Mouse (Mus musculus): ENCODE measurements around the gene Gmpr2. TPM values are rescaled to one million over a fixed set of nuclear protein-coding genes. Genes with fewer than 3 reads are reported as not detected.

The Gmpr2 gene
- polyA plus RNA-seq (2015; fragmentation: Nextera tagmentation; extraction: Ambion mirVana), result 52.5 and 62.6 TPM in 2 replicates

DNA sequence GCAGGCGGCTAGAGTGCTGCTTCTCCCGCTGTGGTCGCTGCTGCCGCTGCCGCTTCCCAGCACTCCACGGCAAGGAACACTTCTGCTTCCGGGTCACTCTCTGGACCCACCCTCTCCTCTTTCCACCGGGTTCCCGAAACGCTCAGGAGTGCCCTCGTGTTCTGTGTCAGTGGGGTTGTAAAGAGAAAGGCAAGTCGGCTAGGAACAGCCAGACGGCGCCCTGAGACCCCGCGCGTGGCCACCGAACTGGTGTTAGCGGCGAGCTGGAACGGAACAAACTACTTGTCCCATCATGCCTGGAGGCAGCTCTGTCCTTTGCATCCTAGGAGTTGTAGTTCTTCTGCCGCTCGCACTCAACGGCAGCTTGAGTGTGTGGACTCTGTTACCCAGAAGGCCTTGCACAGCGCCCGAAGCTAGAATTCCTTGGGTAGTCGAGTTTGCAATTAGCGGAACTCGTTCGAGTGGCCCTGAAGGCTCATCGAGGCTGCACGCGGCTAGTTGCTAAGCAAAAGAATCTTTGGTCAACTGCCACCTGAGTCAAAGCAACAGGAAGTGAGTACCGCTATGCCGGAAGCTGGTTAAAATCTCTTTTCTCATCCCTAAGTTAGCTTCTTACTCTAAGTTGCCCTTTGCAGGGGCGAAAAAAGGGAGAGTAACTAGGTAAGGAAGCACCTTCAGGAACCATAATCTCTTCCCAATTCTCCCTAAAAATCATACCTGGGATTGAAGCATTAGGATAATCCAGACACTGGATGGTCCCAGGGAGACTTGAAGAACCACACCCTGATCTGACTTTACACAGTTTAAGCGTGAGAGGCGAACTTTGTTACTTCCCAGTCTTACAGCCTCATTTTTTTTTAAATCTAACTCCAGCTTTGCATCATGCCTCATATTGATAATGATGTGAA lies at the start of gene Gmpr2, which contains the start of gene Nedd8:
Gmpr2 (plus strand) TSS at position 109 of the 908 bp plus-strand sequence.
Nedd8 (minus strand) TSS at position 292 of the 908 bp plus-strand sequence.
- H3K4me2 ChIP-seq (ENCODE audit: low read length), result peak within 1 kb of the TSS; percentile 91
- WGBS, result under 1% methylated on average over 38 of the region's 38 CpGs
- peak within 1 kb of the TSS; percentile 83 for H3K4me3 ChIP-seq (replicated peaks; ENCODE audit: low read length)
- no peaks in the 10 kb centered on the region for H3K9me3 ChIP-seq (ENCODE audit: control insufficient read depth, low read length)
- no peaks in the 10 kb centered on the region for H3K27me3 ChIP-seq (replicated peaks; ENCODE audit: control insufficient read depth, insufficient read depth, low read length)
- H3K27ac ChIP-seq (ENCODE audit: low read length), result peak within 1 kb of the TSS; percentile 88
- peaks cover 3% of the 10 kb centered on the region; the same call in 1 of the 2 replicates for H3K36me3 ChIP-seq (ENCODE audit: control insufficient read depth, insufficient read depth)
- peak; percentile 99 for ATAC-seq
- peaks cover 19% of the 10 kb centered on the region for H3K4me1 ChIP-seq (replicated peaks; ENCODE audit: control insufficient read depth, insufficient read depth, low read length)
- H3K9ac ChIP-seq (replicated peaks; ENCODE audit: low read depth, low read length), result peak within 1 kb of the TSS; percentile 58

GRCm38 (mm10) chr14:55628077-55628827 lies 43.5 kb upstream of the Gmpr2 start:
- Histone ChIP-seq H3K9me3 (ENCODE audit: control insufficient read depth, low read length) (no peaks in the 10 kb centered on the region), H3K27ac (ENCODE audit: low read length) (no peak overlapping the region)
- WGBS, result 93% methylated on average over 27 of the region's 27 CpGs

DNA sequence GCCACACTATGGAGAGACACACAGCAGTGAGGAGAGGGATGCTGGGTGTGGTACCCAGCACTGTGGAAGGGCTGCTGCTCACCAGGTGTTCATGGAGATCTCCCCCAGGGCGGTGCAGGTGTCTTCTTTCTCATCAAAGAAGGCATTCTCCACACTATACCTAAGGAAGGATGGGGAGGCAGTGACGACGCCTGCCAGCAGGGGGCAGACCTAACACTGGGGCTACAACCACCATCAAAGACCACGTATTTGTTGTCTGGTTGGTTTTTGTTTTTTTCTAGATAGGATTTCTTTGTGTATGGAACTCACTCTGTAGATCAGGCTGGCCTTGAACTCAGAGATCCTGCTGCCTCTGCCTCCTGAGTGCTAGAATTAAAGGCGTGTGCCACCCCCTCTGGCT lies 42.4 kb upstream of the Gmpr2 start:
- 46% methylated on average over 5 of the region's 5 CpGs for WGBS
- Histone ChIP-seq H3K9me3 (ENCODE audit: control insufficient read depth, low read length) (no peaks in the 10 kb centered on the region), H3K4me1 (replicated peaks; ENCODE audit: control insufficient read depth, insufficient read depth, low read length) (peaks cover 5% of the 10 kb centered on the region), H3K27me3 (replicated peaks; ENCODE audit: control insufficient read depth, insufficient read depth, low read length) (no peaks in the 10 kb centered on the region), H3K4me3 (replicated peaks; ENCODE audit: low read length) (no peak overlapping the region), H3K27ac (ENCODE audit: low read length) (no peak overlapping the region), H3K9ac (replicated peaks; ENCODE audit: low read depth, low read length) (no peak overlapping the region), H3K36me3 (ENCODE audit: control insufficient read depth, insufficient read depth) (peaks cover 48% of the 10 kb centered on the region), H3K4me2 (ENCODE audit: low read length) (no peak overlapping the region)
- ATAC-seq, result no peak

More at GRCm38 (mm10) chr14:55628077-55628827, 43.5 kb upstream of the Gmpr2 start:
- H3K4me2 ChIP-seq (ENCODE audit: low read length), result no peak overlapping the region
- H3K36me3 ChIP-seq (ENCODE audit: control insufficient read depth, insufficient read depth), result peaks cover 46% of the 10 kb centered on the region
- H3K27me3 ChIP-seq (replicated peaks; ENCODE audit: control insufficient read depth, insufficient read depth, low read length), result no peaks in the 10 kb centered on the region
- no peak overlapping the region for H3K4me3 ChIP-seq (replicated peaks; ENCODE audit: low read length)
- no peak for ATAC-seq
- no peak overlapping the region for H3K9ac ChIP-seq (replicated peaks; ENCODE audit: low read depth, low read length)
- no peaks in the 10 kb centered on the region for H3K4me1 ChIP-seq (replicated peaks; ENCODE audit: control insufficient read depth, insufficient read depth, low read length)

DNA sequence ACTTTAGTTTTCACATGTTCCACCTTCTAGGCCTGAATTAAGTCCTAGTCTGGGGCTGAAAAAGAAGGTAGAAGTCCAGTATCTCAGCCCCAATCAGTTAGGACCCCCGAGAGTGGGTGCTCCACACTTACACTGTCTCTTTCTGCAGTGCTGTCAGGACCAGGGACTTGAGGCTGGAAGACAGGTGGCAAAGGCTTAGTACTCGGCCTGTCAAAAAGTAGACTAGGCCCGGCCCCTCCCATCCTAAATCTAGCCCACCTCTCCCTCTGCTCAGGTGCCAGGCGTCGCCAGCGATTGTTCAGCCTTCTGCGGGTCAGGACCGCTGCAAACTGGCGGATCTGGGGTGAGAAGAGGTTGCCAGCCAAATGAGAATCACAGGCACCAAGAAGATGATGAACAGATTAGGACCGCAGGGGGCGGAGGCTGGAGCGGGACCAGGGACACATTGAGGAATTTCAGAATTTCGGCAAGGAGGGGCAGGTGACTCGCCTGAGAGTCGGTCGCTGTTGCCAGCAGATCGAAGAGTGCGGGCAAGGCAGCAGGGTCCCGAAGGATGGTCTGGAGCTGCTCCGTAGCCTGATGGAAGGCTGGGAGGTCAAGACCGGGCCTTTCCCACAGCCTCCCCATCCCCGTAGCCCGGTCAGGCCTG lies 36.7 kb upstream of the Gmpr2 start:
- peak overlapping the region; percentile 72 for H3K9ac ChIP-seq (replicated peaks; ENCODE audit: low read depth, low read length)
- ATAC-seq, result peak; percentile 35; the same call in 1 of the 2 replicates
- WGBS, result 4% methylated on average over 23 of the region's 23 CpGs
- H3K4me1 ChIP-seq (replicated peaks; ENCODE audit: control insufficient read depth, insufficient read depth, low read length), result peaks cover 18% of the 10 kb centered on the region
- H3K27me3 ChIP-seq (replicated peaks; ENCODE audit: control insufficient read depth, insufficient read depth, low read length), result no peaks in the 10 kb centered on the region
- peak overlapping the region; percentile 72 for H3K4me3 ChIP-seq (replicated peaks; ENCODE audit: low read length)
- H3K27ac ChIP-seq (ENCODE audit: low read length), result peak overlapping the region; percentile 73
- H3K4me2 ChIP-seq (ENCODE audit: low read length), result peak overlapping the region; percentile 92
- H3K36me3 ChIP-seq (ENCODE audit: control insufficient read depth, insufficient read depth), result peaks cover 19% of the 10 kb centered on the region
- H3K9me3 ChIP-seq (ENCODE audit: control insufficient read depth, low read length), result no peaks in the 10 kb centered on the region

DNA sequence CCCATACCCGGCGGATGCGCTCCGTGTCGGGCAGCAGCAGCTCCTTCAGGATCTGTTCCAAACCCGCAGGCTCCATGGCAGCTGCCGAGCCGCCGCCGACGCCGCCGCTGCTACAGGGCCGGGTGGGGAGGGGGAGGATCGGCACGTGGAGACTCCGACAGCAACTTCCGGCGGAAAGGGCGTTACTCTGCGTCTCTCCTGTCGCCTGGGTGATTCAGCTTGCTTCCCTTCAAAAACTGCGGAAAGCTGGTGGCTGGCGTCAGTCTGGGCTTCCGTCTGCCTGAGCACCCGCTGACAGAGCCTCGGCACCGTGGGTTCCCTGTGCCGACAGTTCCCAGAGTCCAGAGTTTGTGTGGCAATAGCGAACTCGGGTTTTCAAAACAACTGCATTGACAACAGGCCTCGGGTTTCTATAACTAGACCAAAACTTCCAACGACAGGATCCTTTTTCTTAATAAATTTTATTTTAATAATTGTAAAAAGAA lies 36.2 kb upstream of the Gmpr2 start, which contains the start of gene Ipo4:
Ipo4 (minus strand) TSS at position 435 of the 485 bp plus-strand sequence.
- WGBS, result 1% methylated on average over 33 of the region's 33 CpGs
- Histone ChIP-seq H3K4me1 (replicated peaks; ENCODE audit: control insufficient read depth, insufficient read depth, low read length) (peaks cover 18% of the 10 kb centered on the region), H3K27ac (ENCODE audit: low read length) (peak within 1 kb of the TSS; percentile 73), H3K4me2 (ENCODE audit: low read length) (peak within 1 kb of the TSS; percentile 92), H3K9ac (replicated peaks; ENCODE audit: low read depth, low read length) (peak within 1 kb of the TSS; percentile 72), H3K27me3 (replicated peaks; ENCODE audit: control insufficient read depth, insufficient read depth, low read length) (no peaks in the 10 kb centered on the region), H3K9me3 (ENCODE audit: control insufficient read depth, low read length) (no peaks in the 10 kb centered on the region), H3K4me3 (replicated peaks; ENCODE audit: low read length) (peak within 1 kb of the TSS; percentile 72), H3K36me3 (ENCODE audit: control insufficient read depth, insufficient read depth) (peaks cover 18% of the 10 kb centered on the region)
- ATAC-seq, result peak; percentile 96

- no peaks in the 10 kb centered on the region for H3K9me3 ChIP-seq (ENCODE audit: control insufficient read depth, low read length)
- peaks cover 24% of the 10 kb centered on the region for H3K4me1 ChIP-seq (replicated peaks; ENCODE audit: control insufficient read depth, insufficient read depth, low read length)
- H3K27ac ChIP-seq (ENCODE audit: low read length), result no peak within 1 kb of the TSS
- WGBS, result 95% methylated on average over 9 of the region's 9 CpGs
- H3K4me2 ChIP-seq (ENCODE audit: low read length), result no peak within 1 kb of the TSS
- ATAC-seq, result no peak
- no peak within 1 kb of the TSS for H3K9ac ChIP-seq (replicated peaks; ENCODE audit: low read depth, low read length)
- H3K27me3 ChIP-seq (replicated peaks; ENCODE audit: control insufficient read depth, insufficient read depth, low read length), result no peaks in the 10 kb centered on the region
- no peak within 1 kb of the TSS for H3K4me3 ChIP-seq (replicated peaks; ENCODE audit: low read length)
- peaks cover 22% of the 10 kb centered on the region for H3K36me3 ChIP-seq (ENCODE audit: control insufficient read depth, insufficient read depth)
Measured at GRCm38 (mm10) chr14:55637795-55638194, 33.9 kb upstream of the Gmpr2 start, which contains the start of gene Gm49378. Gene Gm49378 (minus strand): TSS chr14:55637895.

DNA sequence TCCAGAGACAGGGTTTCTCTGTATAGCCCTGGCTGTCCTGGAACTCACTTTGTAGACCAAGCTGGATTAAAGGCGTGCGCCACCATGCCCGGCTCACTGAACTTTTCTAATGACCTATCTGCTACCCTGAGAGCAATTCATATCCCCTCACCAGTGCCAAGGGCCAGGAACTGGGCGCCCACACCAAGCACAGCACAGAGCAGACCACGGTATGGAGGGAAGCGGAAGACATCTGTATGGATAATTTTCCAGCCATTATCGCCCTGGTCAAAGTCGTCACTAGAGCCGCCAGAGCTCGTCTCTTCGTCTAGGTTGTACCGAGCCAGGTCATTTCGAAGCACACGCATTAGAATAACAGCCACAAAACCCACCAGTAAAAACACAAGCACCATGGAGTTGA lies 30.9 kb upstream of the Gmpr2 start:
- Histone ChIP-seq H3K4me1 (replicated peaks; ENCODE audit: control insufficient read depth, insufficient read depth, low read length) (peaks cover 24% of the 10 kb centered on the region), H3K27me3 (replicated peaks; ENCODE audit: control insufficient read depth, insufficient read depth, low read length) (no peaks in the 10 kb centered on the region), H3K27ac (ENCODE audit: low read length) (no peak overlapping the region), H3K9ac (replicated peaks; ENCODE audit: low read depth, low read length) (no peak overlapping the region), H3K9me3 (ENCODE audit: control insufficient read depth, low read length) (no peaks in the 10 kb centered on the region), H3K4me2 (ENCODE audit: low read length) (no peak overlapping the region), H3K4me3 (replicated peaks; ENCODE audit: low read length) (no peak overlapping the region), H3K36me3 (ENCODE audit: control insufficient read depth, insufficient read depth) (peaks cover 20% of the 10 kb centered on the region)
- no peak for ATAC-seq
- 98% methylated on average over 14 of the region's 14 CpGs for WGBS

- WGBS, result 98% methylated on average over 13 of the region's 13 CpGs
- H3K36me3 ChIP-seq (ENCODE audit: control insufficient read depth, insufficient read depth), result peaks cover 20% of the 10 kb centered on the region
- H3K9ac ChIP-seq (replicated peaks; ENCODE audit: low read depth, low read length), result no peak overlapping the region
Measured at GRCm38 (mm10) chr14:55641291-55641690, 30.4 kb upstream of the Gmpr2 start.

More at GRCm38 (mm10) chr14:55641291-55641690, 30.4 kb upstream of the Gmpr2 start:
- Histone ChIP-seq H3K27me3 (replicated peaks; ENCODE audit: control insufficient read depth, insufficient read depth, low read length) (no peaks in the 10 kb centered on the region), H3K27ac (ENCODE audit: low read length) (no peak overlapping the region), H3K4me1 (replicated peaks; ENCODE audit: control insufficient read depth, insufficient read depth, low read length) (peaks cover 21% of the 10 kb centered on the region), H3K9me3 (ENCODE audit: control insufficient read depth, low read length) (no peaks in the 10 kb centered on the region), H3K4me2 (ENCODE audit: low read length) (no peak overlapping the region), H3K4me3 (replicated peaks; ENCODE audit: low read length) (no peak overlapping the region)
- no peak for ATAC-seq
